Mouse (Mus musculus) retina, postnatal 7 days (tissue): ENCODE measurements around the gene Lyrm9.

ENCODE experiments used
- DNase-seq: peaks from one replicate; pipeline ENCODE4 v3.0.0-alpha.2; 2012; ENCODE audit warnings: low read depth, low spot score

The Lyrm9 gene

DNA sequence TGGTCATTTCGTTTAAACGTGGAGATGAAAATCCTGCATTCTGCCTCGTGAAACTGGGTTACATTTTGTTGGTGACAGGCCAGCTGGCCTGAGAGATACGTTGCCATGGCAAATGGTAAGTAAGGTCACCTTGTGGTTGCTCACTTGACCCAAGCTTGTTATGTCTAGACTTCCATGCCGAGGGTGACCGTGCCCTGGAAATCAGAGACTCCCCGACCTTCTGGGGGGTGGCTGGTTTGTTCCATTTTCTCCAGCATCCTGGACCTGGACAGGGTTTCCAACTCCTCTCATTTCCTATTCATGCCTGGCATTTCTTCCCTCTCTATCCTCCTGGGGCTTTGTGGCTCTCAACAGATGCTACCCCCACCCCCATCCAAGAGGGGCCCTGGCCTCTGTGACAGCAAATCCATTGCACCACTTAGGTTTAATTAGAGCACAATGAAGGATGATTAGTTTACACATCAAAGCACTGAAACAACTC is 11.9 kb upstream of the Lyrm9 start:
- no peak for DNase-seq

GRCm38 (mm10) chr11:78815986-78816792 is 10.2 kb upstream of the Lyrm9 start:
- no peak for DNase-seq

GRCm38 (mm10) chr11:78817311-78818022 is 8.9 kb upstream of the Lyrm9 start:
- no peak for DNase-seq

DNA sequence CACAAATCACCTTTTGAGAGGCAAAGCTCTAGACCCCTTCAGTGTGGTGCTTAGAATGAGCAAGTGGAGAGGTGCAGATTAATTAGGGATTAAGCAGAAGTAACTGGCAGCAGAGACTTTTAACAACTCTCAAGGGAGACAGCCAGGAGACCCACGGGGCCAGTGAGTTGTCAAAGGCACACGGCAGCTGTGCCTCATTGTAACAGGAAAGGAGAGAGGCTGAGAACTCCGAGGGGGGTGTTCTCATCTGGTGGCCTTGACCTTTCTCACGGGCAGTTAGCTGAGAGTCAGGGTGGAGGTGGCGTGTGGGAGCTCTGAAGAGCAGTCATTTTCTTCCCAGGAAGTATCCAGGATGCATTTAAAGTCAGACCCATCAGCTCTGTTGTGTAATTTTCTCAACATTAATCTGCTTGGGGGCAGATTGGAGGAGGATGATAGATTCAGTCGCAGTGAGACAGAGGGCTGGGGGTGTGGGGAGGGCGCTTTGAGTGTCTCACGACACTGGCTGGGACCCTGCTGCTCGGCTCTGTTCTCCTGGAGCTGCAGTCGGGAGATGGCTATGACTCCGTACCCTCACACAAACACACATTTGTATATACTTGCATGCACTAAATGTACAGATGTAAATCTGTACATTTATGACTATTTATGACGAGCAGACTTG is 5.9 kb upstream of the Lyrm9 start:
- no peak for DNase-seq

DNA sequence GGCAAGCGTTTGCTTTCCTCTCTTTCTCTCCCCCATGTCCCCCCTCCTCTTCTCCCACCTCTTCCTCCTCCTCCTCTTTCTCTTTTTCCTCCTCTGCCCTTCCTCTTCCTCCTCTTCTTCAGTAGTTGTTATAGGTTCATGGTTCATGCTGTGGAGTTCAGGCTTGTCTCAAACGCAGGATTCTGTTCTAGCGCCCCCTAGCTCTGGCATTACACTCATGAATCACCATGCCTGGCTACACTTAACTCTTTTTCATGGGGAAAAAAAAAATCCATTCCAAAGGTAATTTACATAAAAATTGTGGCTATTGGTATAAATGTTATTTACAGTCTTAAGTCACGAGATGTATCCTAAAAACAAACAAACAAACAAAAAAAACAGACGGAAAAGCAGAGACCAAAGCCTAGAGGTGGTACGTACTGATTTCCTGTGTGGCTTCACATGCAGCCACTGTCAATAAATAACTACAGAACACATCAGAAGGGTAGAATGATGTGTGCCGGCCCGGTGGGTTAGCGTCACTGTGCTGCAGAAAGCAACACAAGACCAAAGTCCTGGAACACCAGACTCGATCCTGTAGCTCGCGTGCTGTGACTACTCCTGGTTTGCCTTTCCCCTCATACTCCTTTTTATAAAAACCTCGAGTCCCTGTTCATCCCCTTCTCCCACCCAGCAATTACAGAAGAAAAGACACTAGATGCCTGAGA is 3.4 kb upstream of the Lyrm9 start:
- DNase-seq, result no peak

- no peak for DNase-seq
Measured at GRCm38 (mm10) chr11:78827546-78827945, 1.2 kb downstream of the Lyrm9 start.

DNA sequence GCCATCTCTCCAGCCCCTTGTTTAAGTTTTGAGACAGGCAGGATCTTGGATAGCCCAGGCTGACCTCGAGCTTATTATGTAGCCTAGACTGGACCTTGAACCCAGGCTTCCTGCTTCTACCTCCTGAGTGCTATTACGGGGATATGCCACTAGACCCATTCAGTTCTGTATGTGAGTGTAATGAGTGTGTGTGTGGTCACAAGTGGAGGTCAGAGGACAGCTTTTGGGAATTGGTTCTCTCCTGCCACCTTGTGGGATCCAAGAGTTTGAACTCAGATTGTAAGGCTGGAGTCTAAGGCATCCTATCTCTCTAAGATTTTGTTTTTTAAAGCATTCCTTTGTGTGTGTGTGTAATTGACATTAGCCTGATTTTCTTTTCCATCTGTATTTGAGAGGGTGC is 2.0 kb downstream of the Lyrm9 start:
- DNase-seq, result no peak

GRCm38 (mm10) chr11:78829373-78829772 is 3.0 kb downstream of the Lyrm9 start:
- no peak for DNase-seq

DNA sequence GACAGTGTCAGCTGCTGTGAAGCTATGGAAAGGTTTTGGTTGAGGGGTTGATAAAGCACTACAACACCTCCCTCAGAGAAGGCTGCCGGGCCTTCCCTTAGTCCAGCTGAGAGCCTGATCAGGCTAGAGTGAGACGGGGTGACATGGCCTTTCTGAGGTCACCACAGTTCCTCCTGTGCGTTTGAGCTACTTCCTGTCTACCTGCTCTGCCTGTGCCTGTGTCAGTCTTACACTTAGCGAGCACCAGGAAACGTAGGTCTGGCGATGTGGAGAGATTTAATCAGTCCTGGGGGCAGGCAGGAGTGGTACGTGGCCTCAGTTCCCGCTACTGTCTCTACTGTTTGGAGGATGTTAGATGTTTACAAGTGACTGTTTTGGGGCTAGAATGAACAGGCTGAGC is 3.8 kb downstream of the Lyrm9 start:
- DNase-seq, result no peak

DNA sequence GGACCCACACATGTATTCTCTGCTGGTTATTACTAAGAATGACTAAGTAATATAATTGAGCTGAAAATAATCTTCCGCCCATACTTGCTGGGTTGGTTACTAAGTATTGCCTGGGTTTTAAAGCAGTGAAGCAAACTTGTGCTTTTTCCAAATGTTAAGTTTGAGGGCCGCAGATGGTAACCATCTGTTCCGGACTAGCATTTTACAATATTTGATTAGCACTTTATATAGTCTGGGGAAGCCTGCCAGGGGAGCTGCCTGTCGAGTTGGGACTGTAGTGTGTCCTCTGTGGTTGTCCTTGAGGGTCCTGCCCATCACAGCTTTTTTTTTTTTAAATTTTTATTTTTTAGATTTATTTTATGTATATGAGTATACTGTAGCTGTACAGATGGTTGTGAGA is 5.3 kb downstream of the Lyrm9 start:
- no peak for DNase-seq

- no peak for DNase-seq
Measured at GRCm38 (mm10) chr11:78832117-78832726, 5.8 kb downstream of the Lyrm9 start.

- DNase-seq, result no peak
Measured at GRCm38 (mm10) chr11:78832816-78833314, 6.5 kb downstream of the Lyrm9 start.

GRCm38 (mm10) chr11:78836486-78836885 is 10.1 kb downstream of the Lyrm9 start:
- DNase-seq, result peak; percentile 58

DNA sequence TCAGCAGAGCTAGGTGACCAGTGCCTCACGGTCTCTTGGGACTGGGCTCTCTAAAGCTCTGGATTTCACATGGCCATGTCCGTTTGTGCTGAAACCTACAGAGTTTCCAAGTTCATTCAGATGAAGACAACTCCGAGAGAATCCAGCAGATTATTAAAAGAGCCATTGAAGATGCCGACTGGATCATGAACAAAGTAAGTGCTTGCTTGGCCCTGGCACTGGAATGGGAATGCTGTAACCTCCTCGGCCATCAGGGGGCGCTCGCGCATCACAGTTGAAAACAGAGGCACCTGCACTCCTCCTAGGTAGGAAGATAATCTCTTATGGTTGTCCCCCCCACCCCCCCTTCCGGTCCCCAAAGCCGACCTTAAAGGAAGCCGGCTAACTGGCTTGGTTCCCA is 11.6 kb downstream of the Lyrm9 start:
- peak; percentile 76 for DNase-seq

DNA sequence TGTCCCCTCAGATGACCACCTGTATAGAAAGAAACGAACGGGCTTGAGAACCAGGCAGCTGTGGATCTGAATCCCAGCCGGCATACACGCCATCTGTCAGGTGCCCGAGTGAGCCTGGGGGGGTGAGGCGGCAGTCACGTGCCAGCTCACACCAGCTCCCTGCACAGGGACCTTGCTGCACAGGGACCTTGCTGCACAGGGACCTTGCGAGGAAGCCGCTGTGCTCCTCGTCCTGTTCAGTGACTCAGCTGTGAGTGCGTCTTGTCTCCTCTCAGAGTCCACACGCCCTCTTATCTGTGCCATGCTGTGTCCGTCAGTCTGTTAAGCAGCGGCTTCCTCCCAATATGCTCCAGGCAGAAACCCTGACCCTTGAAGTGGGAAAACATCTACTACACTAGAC is 13.1 kb downstream of the Lyrm9 start:
- peak; percentile 50 for DNase-seq

- no peak for DNase-seq
Measured at GRCm38 (mm10) chr11:78840141-78840540, 13.8 kb downstream of the Lyrm9 start.

GRCm38 (mm10) chr11:78841987-78842386 is 15.6 kb downstream of the Lyrm9 start:
- DNase-seq, result no peak

DNA sequence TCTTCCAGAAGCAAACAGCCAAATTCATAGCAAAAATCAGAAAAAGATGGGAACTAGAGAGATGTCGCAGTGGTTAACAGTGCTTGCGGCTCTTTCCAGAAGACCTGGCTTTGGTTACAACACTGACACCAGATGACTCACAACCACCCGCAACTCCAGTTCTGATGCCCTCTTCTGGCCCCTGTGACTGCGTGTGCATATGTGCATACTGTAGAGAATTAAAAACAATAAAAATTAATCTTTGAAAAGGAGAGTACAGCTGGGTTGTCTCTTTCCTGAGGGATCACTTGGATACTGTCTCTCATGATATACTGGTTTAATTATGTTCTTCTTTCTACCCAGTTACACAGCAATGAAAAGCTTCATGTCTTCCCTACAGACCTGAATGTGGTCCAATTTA is 20.2 kb downstream of the Lyrm9 start:
- DNase-seq, result no peak

DNA sequence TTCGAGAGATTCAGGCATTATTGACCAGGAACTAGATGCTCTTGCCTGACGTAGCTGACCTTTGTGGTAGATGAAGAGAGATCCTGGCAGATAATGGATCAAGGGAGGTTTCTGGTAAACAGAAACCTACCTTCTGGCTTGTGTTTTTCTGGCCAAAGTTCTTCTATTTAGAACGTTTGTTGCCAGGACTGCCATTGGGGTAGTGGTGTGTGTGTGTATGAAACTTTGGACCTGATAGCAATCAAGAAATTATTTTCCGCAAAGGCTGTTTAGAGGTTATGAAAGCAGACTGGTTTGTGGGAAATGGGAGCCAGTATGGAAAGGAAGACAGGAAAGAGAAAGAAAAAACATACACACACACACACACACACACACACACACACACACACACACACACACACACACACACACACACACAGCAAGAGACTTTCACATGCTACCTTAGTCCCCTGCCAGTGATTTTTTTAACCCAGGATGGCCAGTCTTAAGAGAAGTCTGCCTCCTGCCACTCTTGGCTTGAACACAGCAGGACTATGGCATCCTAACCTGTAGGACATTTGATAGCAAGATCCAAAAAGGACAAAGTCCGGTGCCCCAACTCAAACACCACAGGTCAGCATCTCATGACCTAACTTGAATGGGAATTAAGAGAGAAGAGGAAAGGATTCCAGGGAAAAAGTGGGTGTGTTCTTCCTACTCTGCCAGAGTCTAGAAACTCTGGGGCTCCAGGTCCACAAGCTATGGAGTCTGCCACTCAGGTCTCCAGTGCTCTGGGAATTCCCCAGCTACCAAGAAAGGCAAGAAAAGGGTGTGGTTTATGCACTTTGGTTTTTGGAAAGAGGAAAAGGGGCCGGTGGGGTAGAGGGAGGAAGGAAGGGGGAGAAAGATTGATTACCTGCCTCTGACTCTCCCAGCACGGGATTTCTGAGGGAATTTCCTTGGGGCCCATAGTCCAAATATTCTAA is 21.8 kb downstream of the Lyrm9 start:
- DNase-seq, result no peak

- DNase-seq, result no peak
Measured at GRCm38 (mm10) chr11:78849859-78850258, 23.5 kb downstream of the Lyrm9 start.
